Mouse (Mus musculus) c-Kit-negative CD71-positive TER-119-positive erythroid progenitor cells, embryonic 14.5 days (primary cell): Measurements from ENCODE around the gene Krtap4-9.
"Not testable (repeated sequence)": the region's sequence is repeated elsewhere in the genome, so short reads cannot be mapped to it uniquely, and the experiment has no call there.

Experiments used
- DNase-seq: peaks from one replicate; pipeline ENCODE4 v3.0.0-alpha.2; 2013; ENCODE audit warnings: low read depth, low spot score

The Krtap4-9 gene

GRCm38 (mm10) chr11:99784900-99785299, at the start of gene Krtap4-9:
Krtap4-9 (plus strand) TSS chr11:99785200.
- DNase-seq: not testable (repeated sequence)

GRCm38 (mm10) chr11:99743985-99744384, 41.0 kb upstream of the Krtap4-9 start:
- no peak for DNase-seq

GRCm38 (mm10) chr11:99758877-99759276, 26.1 kb upstream of the Krtap4-9 start:
- DNase-seq: no peak

GRCm38 (mm10) chr11:99768410-99768809, 16.6 kb upstream of the Krtap4-9 start:
- no peak for DNase-seq

GRCm38 (mm10) chr11:99772813-99773212, 12.2 kb upstream of the Krtap4-9 start, which contains the start of gene Gm11595:
Gm11595 (minus strand) TSS chr11:99772913.
- DNase-seq: not testable (repeated sequence)

GRCm38 (mm10) chr11:99778401-99778800, 6.6 kb upstream of the Krtap4-9 start:
- no peak for DNase-seq

- DNase-seq: no peak
Observed at GRCm38 (mm10) chr11:99780604-99781003, 4.4 kb upstream of the Krtap4-9 start, which contains the start of gene Krtap4-8. Krtap4-8 (minus strand) TSS chr11:99780704.

GRCm38 (mm10) chr11:99793367-99793766, 8.4 kb downstream of the Krtap4-9 start, which contains the start of gene Gm11596:
Gm11596 (minus strand) TSS chr11:99793467.
- DNase-seq: no peak

GRCm38 (mm10) chr11:99798832-99799231, 13.8 kb downstream of the Krtap4-9 start, which contains the start of gene Gm11569:
Gm11569 (minus strand) TSS chr11:99798932.
- not testable (repeated sequence) for DNase-seq

- DNase-seq: not testable (repeated sequence)
Observed at GRCm38 (mm10) chr11:99804346-99804745, 19.3 kb downstream of the Krtap4-9 start, which contains the start of gene Gm11554. Gm11554 (minus strand) TSS chr11:99804446.

GRCm38 (mm10) chr11:99809792-99810191, 24.8 kb downstream of the Krtap4-9 start, which contains the start of gene Krtap4-13:
Krtap4-13 (minus strand) TSS chr11:99809892.
- DNase-seq: not testable (repeated sequence)

GRCm38 (mm10) chr11:99815566-99815965, 30.6 kb downstream of the Krtap4-9 start, which contains the start of gene Gm11564:
Gm11564 (minus strand) TSS chr11:99815666.
- DNase-seq: not testable (repeated sequence)
